Mouse (Mus musculus): ENCODE data around the gene Ube2g2.

DNA sequence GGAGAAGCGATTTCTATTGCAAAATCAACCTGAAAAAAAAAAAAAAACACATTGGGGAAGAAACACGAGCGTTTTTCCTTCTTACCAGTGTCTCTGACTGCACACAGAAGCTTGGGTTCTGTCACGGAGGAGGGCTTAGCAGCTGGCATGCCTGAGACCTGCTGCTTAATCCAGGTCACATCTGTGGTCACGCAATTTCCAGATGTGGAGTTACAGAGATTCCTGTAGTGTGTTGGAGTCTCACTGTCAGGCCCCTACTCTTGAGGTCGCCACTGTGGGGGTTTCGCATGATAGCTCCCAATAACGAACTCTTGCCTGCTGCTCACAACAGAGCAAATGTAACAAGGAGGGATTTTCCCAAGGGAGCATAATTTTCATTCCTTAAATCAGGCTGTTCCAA, 62.1 kb downstream of the Ube2g2 start:
- TF ChIP-seq CTCF (IDR thresholded peaks at IDR 0.05; ENCODE audit: low read depth) (no peak), EP300 (IDR thresholded peaks at IDR 0.05; ENCODE audit: low read depth) (no peak)
